ENCODE assay signal across 35 mouse cellular contexts in genomic region chr10:114200939-114201338, GRCm38 (mm10).
"Had no signal": no experiment of that assay in that cellular context is flagged by ENCODE, and none has a peak within 500 bp of the region (broad histone marks: within the 10 kb centered on the region; RNA-seq: fewer than 3 reads in every experiment).

No protein-coding gene starts in this region.

- H3K9ac ChIP-seq: heart, embryonic 12.5 days; heart, embryonic 13.5 days; heart, embryonic 15.5 days; hindbrain, embryonic 12.5 days; hindbrain, embryonic 13.5 days; hindbrain, embryonic 14.5 days; hindbrain, embryonic 15.5 days; intestine, embryonic 15.5 days; kidney, embryonic 15.5 days had no signal

- DNase-seq: heart, postnatal 10 days; heart, postnatal 14 days; heart, postnatal 36 days; heart, postnatal 4 days; kidney, adult 11 months; kidney, adult 18-20 months; kidney, adult 2 months; kidney, adult 8-10 months; kidney, adult 9 months; kidney, postnatal 10 days; kidney, postnatal 14 days; kidney, postnatal 25 days; kidney, postnatal 36 days; kidney, postnatal 4 days; layer of hippocampus, adult 9-11 months; layer of hippocampus, postnatal 36 days had no signal

- H3K27ac ChIP-seq: heart, embryonic 10.5 days; heart, embryonic 13.5 days; heart, embryonic 15.5 days; hindbrain, embryonic 10.5 days; hindbrain, embryonic 12.5 days; hindbrain, embryonic 13.5 days; hindbrain, embryonic 14.5 days; hindbrain, embryonic 15.5 days; hindbrain, postnatal 0 days; intestine, embryonic 15.5 days; kidney, embryonic 15.5 days; kidney, postnatal 0 days; layer of hippocampus, adult 2 months had no signal

- H3K9me3 ChIP-seq: heart, embryonic 10.5 days; heart, embryonic 12.5 days; heart, embryonic 13.5 days; heart, embryonic 15.5 days; hindbrain, embryonic 10.5 days; hindbrain, embryonic 12.5 days; hindbrain, embryonic 13.5 days; hindbrain, embryonic 15.5 days; intestine, embryonic 15.5 days; kidney, embryonic 15.5 days had no signal

- H3K4me2 ChIP-seq: heart, embryonic 11.5 days; heart, embryonic 12.5 days; heart, embryonic 13.5 days; heart, embryonic 15.5 days; hindbrain, embryonic 12.5 days; hindbrain, embryonic 13.5 days; hindbrain, embryonic 14.5 days; hindbrain, embryonic 15.5 days; intestine, embryonic 15.5 days; kidney, embryonic 15.5 days had no signal

- H3K4me3 ChIP-seq: heart, embryonic 10.5 days; heart, embryonic 12.5 days; heart, embryonic 13.5 days; heart, embryonic 15.5 days; hindbrain, embryonic 10.5 days; hindbrain, embryonic 12.5 days; hindbrain, embryonic 13.5 days; hindbrain, embryonic 15.5 days; intestine, embryonic 15.5 days; kidney, embryonic 15.5 days; layer of hippocampus, adult 2 months had no signal

- ATAC-seq: hindbrain, embryonic 16.5 days; hindbrain, postnatal 0 days; inflammation-experienced regulatory T-cells, adult 6 months; intestine, embryonic 15.5 days; intestine, embryonic 16.5 days; intestine, postnatal 0 days had no signal

- H3K27me3 ChIP-seq: heart, embryonic 12.5 days; heart, embryonic 13.5 days; heart, embryonic 15.5 days; hindbrain, embryonic 12.5 days; hindbrain, embryonic 13.5 days; hindbrain, embryonic 15.5 days; intestine, embryonic 15.5 days; kidney, embryonic 15.5 days had no signal

- H3K4me1 ChIP-seq: heart, embryonic 10.5 days; heart, embryonic 12.5 days; heart, embryonic 13.5 days; heart, embryonic 15.5 days; hindbrain, embryonic 12.5 days; hindbrain, embryonic 15.5 days; intestine, embryonic 15.5 days; kidney, embryonic 15.5 days had no signal

- H3K36me3 ChIP-seq: heart, embryonic 10.5 days; heart, embryonic 12.5 days; heart, embryonic 13.5 days; heart, embryonic 15.5 days; hindbrain, embryonic 10.5 days; hindbrain, embryonic 12.5 days; hindbrain, embryonic 13.5 days; hindbrain, embryonic 15.5 days; intestine, embryonic 15.5 days; kidney, embryonic 15.5 days had no signal
